Mouse (Mus musculus): ENCODE measurements around the gene Olfr344. TPM values are rescaled to one million over a fixed set of nuclear protein-coding genes. Genes with fewer than 3 reads are reported as not detected.

The Olfr344 gene
- not detected in 2 replicates for polyA plus RNA-seq (2014; fragmentation: Nextera tagmentation; extraction: Ambion mirVana)

- DNase-seq (ENCODE audit: low spot score), result no peak
- no peak for ATAC-seq (replicated peaks; ENCODE audit: insufficient number of reproducible peaks, low FRiP score, low TSS enrichment, low read depth)
- H3K4me1 ChIP-seq (ENCODE audit: control insufficient read depth, insufficient read depth, low read length), result no peaks in the 10 kb centered on the region
- no peak within 1 kb of the TSS for H3K4me2 ChIP-seq (ENCODE audit: low read depth, low read length)
- no peak within 1 kb of the TSS for H3K27ac ChIP-seq (replicated peaks; ENCODE audit: low read depth, low read length)
- H3K9ac ChIP-seq (replicated peaks; ENCODE audit: low read length), result no peak within 1 kb of the TSS
- no peaks in the 10 kb centered on the region for H3K36me3 ChIP-seq (replicated peaks; ENCODE audit: control insufficient read depth, insufficient read depth, low read depth, low read length)
- H3K4me3 ChIP-seq (ENCODE audit: low read depth, low read length), result no peak within 1 kb of the TSS
- 89% methylated on average over 1 of the region's 1 CpGs for WGBS
- no peaks in the 10 kb centered on the region for H3K27me3 ChIP-seq (ENCODE audit: control insufficient read depth, insufficient read depth, low read length)
- no peaks in the 10 kb centered on the region for H3K9me3 ChIP-seq (replicated peaks; ENCODE audit: control insufficient read depth, low read length)
Observed at GRCm38 (mm10) chr2:36566362-36566761, at the start of gene Olfr344. Olfr344 (plus strand) TSS chr2:36566662.

DNA sequence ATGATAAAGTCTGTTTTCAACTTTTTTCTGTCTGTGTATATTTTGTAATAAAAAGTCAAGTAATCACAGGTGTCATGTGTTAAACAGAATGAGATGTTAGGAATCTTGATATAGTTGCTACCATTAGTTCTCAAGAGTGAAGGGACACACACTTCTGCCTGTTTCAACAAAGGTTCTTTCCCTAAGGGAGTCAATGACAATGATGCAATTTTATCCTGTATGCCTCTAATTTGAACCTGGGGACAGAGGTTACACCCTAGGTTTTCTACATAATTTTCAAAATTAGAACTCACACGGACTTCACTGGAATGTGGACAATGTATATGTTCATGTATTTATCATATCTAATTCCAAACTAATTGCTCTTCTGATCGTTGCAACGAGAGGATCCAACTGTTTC lies 41.8 kb upstream of the Olfr344 start, which contains the start of gene Olfr342:
Olfr342 (plus strand) TSS at position 301 of the 400 bp plus-strand sequence.
- Histone ChIP-seq H3K4me3 (ENCODE audit: low read depth, low read length) (no peak within 1 kb of the TSS), H3K4me1 (ENCODE audit: control insufficient read depth, insufficient read depth, low read length) (no peaks in the 10 kb centered on the region), H3K9ac (replicated peaks; ENCODE audit: low read length) (no peak within 1 kb of the TSS), H3K36me3 (replicated peaks; ENCODE audit: control insufficient read depth, insufficient read depth, low read depth, low read length) (no peaks in the 10 kb centered on the region), H3K27me3 (ENCODE audit: control insufficient read depth, insufficient read depth, low read length) (no peaks in the 10 kb centered on the region), H3K9me3 (replicated peaks; ENCODE audit: control insufficient read depth, low read length) (0 out of 2 replicates have a peak, but pooled peaks cover 2% of the 10 kb centered on the region), H3K27ac (replicated peaks; ENCODE audit: low read depth, low read length) (no peak within 1 kb of the TSS), H3K4me2 (ENCODE audit: low read depth, low read length) (no peak within 1 kb of the TSS)
- ATAC-seq (replicated peaks; ENCODE audit: insufficient number of reproducible peaks, low FRiP score, low TSS enrichment, low read depth) (no peak), DNase-seq (ENCODE audit: low spot score) (no peak)
- 54% methylated on average over 3 of the region's 3 CpGs for WGBS

DNA sequence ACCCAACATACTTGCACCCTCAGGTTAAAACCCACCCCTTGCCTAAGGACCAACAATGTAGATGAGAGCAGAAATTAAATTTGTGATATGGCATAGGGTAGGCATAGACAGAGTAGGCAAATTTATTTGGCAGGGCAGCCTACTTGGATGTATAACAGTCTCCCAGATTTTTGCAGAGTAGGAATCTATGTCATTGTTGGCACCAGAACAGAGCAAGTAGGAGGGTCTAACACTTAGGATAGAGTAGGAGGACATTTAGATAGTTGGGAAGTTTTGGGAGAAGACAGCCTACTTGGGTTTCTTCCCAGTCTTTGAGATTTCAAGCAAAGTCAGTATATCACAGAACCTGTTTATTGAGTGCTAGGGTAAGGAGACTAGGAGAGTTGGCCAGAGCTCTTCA lies 1.3 kb upstream of the Olfr344 start:
- DNase-seq (ENCODE audit: low spot score) (no peak), ATAC-seq (replicated peaks; ENCODE audit: insufficient number of reproducible peaks, low FRiP score, low TSS enrichment, low read depth) (no peak)
- Histone ChIP-seq H3K27me3 (ENCODE audit: control insufficient read depth, insufficient read depth, low read length) (no peaks in the 10 kb centered on the region), H3K27ac (replicated peaks; ENCODE audit: low read depth, low read length) (no peak overlapping the region), H3K4me2 (ENCODE audit: low read depth, low read length) (no peak overlapping the region), H3K9ac (replicated peaks; ENCODE audit: low read length) (no peak overlapping the region), H3K9me3 (replicated peaks; ENCODE audit: control insufficient read depth, low read length) (no peaks in the 10 kb centered on the region), H3K4me1 (ENCODE audit: control insufficient read depth, insufficient read depth, low read length) (no peaks in the 10 kb centered on the region), H3K36me3 (replicated peaks; ENCODE audit: control insufficient read depth, insufficient read depth, low read depth, low read length) (no peaks in the 10 kb centered on the region), H3K4me3 (ENCODE audit: low read depth, low read length) (no peak overlapping the region)

DNA sequence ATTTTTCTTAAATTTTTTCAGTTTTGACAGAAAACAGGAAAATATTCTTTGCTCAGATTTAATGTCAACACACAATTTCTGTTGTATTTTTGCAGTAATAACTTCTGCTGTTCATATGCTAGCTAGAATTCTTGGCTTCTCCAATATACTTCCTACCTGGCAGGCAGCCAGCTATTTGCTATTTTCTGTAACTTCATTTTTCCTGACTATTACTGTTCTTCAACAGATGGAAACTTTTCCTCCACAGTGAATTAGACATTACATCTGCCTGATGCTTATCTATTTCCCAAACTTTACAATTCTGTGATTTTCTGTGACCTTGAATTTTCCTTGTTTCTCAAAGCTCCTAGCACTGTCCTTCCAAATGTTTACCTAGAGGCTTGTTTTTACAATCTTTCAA lies 560 bp downstream of the Olfr344 start:
- Histone ChIP-seq H3K9me3 (replicated peaks; ENCODE audit: control insufficient read depth, low read length) (no peaks in the 10 kb centered on the region), H3K4me2 (ENCODE audit: low read depth, low read length) (no peak overlapping the region), H3K27ac (replicated peaks; ENCODE audit: low read depth, low read length) (no peak overlapping the region), H3K4me3 (ENCODE audit: low read depth, low read length) (no peak overlapping the region), H3K27me3 (ENCODE audit: control insufficient read depth, insufficient read depth, low read length) (no peaks in the 10 kb centered on the region), H3K36me3 (replicated peaks; ENCODE audit: control insufficient read depth, insufficient read depth, low read depth, low read length) (no peaks in the 10 kb centered on the region), H3K4me1 (ENCODE audit: control insufficient read depth, insufficient read depth, low read length) (no peaks in the 10 kb centered on the region), H3K9ac (replicated peaks; ENCODE audit: low read length) (no peak overlapping the region)
- DNase-seq (ENCODE audit: low spot score) (no peak), ATAC-seq (replicated peaks; ENCODE audit: insufficient number of reproducible peaks, low FRiP score, low TSS enrichment, low read depth) (no peak)

GRCm38 (mm10) chr2:36567845-36568244 lies 1.4 kb downstream of the Olfr344 start:
- H3K4me3 ChIP-seq (ENCODE audit: low read depth, low read length), result no peak overlapping the region
- H3K9ac ChIP-seq (replicated peaks; ENCODE audit: low read length), result no peak overlapping the region
- H3K27ac ChIP-seq (replicated peaks; ENCODE audit: low read depth, low read length), result no peak overlapping the region
- no peak overlapping the region for H3K4me2 ChIP-seq (ENCODE audit: low read depth, low read length)
- H3K36me3 ChIP-seq (replicated peaks; ENCODE audit: control insufficient read depth, insufficient read depth, low read depth, low read length), result no peaks in the 10 kb centered on the region
- DNase-seq (ENCODE audit: low spot score) (no peak), ATAC-seq (replicated peaks; ENCODE audit: insufficient number of reproducible peaks, low FRiP score, low TSS enrichment, low read depth) (no peak)
- 89% methylated on average over 3 of the region's 3 CpGs for WGBS
- H3K27me3 ChIP-seq (ENCODE audit: control insufficient read depth, insufficient read depth, low read length), result no peaks in the 10 kb centered on the region
- no peaks in the 10 kb centered on the region for H3K4me1 ChIP-seq (ENCODE audit: control insufficient read depth, insufficient read depth, low read length)
- H3K9me3 ChIP-seq (replicated peaks; ENCODE audit: control insufficient read depth, low read length), result no peaks in the 10 kb centered on the region

Other genes with a start within 250 kb of the Olfr344 start
- gene Olfr338, start 193.1 kb upstream of the Olfr344 start, polyA plus RNA-seq (2014; fragmentation: Nextera tagmentation; extraction: Ambion mirVana), result not detected in 2 replicates
- gene Olfr339, start 147.7 kb upstream of the Olfr344 start, polyA plus RNA-seq (2014; fragmentation: Nextera tagmentation; extraction: Ambion mirVana), result not detected in 2 replicates
- not detected in 2 replicates for gene Olfr340, start 114.1 kb upstream of the Olfr344 start, polyA plus RNA-seq (2014; fragmentation: Nextera tagmentation; extraction: Ambion mirVana)
- gene Olfr341, start 84.2 kb upstream of the Olfr344 start, polyA plus RNA-seq (2014; fragmentation: Nextera tagmentation; extraction: Ambion mirVana), result not detected in 2 replicates
- gene Olfr342, start 41.7 kb upstream of the Olfr344 start, polyA plus RNA-seq (2014; fragmentation: Nextera tagmentation; extraction: Ambion mirVana), result not detected in 2 replicates
- gene Olfr345, start 73.4 kb downstream of the Olfr344 start, polyA plus RNA-seq (2014; fragmentation: Nextera tagmentation; extraction: Ambion mirVana), result not detected in 2 replicates
- not detected in 2 replicates for gene Olfr346, start 119.1 kb downstream of the Olfr344 start, polyA plus RNA-seq (2014; fragmentation: Nextera tagmentation; extraction: Ambion mirVana)
- not detected in 2 replicates for gene Olfr347, start 165.2 kb downstream of the Olfr344 start, polyA plus RNA-seq (2014; fragmentation: Nextera tagmentation; extraction: Ambion mirVana)
- not detected in 2 replicates for gene Olfr348, start 217.6 kb downstream of the Olfr344 start, polyA plus RNA-seq (2014; fragmentation: Nextera tagmentation; extraction: Ambion mirVana)
- not detected in 2 replicates for gene Olfr50, start 223.9 kb downstream of the Olfr344 start, polyA plus RNA-seq (2014; fragmentation: Nextera tagmentation; extraction: Ambion mirVana)

All from embryonic facial prominence, embryonic 11.5 days (tissue).